Mouse (Mus musculus) right cerebral cortex, postnatal 36 days (tissue): ENCODE results near the gene Yjefn3.
A peak's percentile ranks its signal among the peaks of the same experiment; 100 is the strongest.

Experiments
- DNase-seq, 2 experiments: peaks; one replicate each; pipeline ENCODE4 v3.0.0; 2022; ENCODE audit warnings: low spot score in 2 of 2, mixed read lengths in 1 of 2

Gene Yjefn3

DNA sequence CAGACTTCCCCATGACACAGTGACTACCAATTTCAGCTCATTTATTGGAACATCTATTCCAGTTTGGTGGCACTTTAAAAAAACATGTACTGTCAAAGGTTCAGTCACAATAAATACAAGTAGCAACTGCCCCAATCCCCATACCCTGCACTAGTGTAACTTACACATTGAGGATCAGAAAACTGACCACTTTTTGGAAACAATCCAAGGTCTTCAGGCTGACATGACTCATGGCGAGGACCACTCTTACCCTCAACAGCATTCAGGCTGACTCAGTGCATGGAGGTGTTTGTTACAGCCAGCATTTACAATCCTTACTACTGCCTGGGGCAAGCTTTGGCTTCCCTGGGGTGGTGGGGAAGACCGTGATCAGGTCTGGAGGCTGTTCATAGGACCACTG, 4.6 kb upstream of the Yjefn3 start:
- no peak for DNase-seq

DNA sequence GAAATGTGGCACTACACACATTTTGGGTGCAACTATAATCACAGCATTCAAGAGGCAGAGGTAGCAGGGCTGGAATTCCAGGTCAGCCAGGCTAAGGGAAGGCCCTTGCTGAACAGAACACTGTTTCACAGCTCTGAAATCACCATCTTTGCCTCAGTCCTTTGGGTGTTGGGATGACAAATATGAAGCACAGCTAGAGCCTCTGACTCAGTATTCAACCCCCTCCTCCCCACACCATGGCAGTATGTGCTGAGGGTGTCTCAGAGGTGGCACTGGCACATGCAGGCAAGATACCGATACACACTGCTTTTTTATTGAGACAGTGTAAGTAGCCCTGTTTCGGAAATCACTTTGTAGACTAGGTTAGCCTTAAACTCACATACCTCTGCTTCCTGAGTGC, 3.7 kb upstream of the Yjefn3 start:
- no peak for DNase-seq

- no peak for DNase-seq
Measured at GRCm38 (mm10) chr8:69904096-69904495, 1.6 kb upstream of the Yjefn3 start.

DNA sequence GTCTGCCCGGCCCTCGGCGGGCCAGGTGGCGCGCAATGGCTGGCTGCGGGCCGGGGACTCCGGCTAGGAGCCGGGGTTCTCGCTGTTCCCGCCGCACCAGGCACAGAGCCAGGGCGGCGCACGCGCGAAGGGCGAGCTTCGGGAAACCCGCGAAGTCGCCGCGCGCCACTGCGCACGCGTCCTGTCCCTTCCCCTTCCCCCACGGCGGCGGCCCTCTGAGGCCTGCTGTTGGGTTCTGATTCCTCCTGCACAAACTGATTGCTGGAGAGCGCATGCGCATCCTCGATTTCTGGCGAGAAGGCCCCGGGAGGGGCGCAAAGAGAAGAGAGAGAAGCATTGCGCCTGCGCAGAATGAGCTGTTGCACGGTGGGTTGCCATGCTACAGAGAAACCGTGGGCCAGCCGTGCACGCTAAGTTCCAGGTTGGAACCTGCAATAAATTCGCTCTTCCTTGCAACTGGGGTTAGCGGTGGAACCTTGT, 591 bp upstream of the Yjefn3 start:
- DNase-seq: peak; percentile 99

- DNase-seq: peak; percentile 93 to 95
Measured at GRCm38 (mm10) chr8:69901484-69902162, 889 bp downstream of the Yjefn3 start.

DNA sequence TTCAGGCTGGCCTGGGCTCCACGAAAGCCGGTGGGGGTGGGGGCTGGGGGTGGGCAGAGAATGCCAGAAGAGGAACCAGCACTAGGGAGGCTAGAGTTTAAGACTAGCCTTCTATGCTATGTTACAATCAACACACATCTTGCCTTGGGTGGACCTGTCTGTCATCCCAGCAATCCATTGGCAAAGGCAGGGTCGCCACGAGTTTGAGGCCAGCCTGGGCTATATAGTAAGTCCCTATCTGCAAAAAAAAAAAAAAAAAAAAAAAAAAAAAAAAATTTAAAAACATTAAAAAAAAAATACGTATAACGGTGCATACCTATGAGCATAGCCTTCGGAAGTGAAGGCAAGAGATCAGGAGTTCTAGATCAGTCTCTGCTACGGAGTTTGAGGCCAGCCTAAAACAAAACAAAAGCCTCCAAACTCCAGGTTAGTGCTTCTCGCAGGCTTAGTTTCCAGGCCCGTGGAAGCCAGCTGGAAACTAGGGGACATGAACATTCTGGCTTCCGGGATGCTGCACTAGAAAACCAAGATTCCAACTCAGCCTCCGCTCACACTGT, 1.5 kb downstream of the Yjefn3 start:
- DNase-seq: no peak

DNA sequence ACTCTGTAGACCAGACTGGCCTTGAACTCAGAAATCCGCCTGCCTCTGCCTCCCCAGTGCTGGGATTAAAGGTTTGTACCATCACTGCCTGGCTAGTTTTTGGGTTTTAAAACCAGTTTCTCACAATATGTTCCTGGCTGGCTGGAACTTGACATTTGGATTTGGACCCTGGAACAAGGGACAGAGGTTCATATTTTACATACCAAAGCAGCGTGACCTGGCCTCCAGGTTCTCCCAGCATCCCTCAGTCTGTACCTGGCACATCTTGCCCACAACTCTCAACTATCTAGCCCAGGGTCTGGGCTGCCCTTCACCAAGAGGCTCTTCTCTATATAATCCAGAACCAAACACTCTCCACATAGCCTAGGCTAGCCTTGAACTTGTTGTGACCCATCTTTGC, 2.6 kb downstream of the Yjefn3 start:
- DNase-seq: no peak

DNA sequence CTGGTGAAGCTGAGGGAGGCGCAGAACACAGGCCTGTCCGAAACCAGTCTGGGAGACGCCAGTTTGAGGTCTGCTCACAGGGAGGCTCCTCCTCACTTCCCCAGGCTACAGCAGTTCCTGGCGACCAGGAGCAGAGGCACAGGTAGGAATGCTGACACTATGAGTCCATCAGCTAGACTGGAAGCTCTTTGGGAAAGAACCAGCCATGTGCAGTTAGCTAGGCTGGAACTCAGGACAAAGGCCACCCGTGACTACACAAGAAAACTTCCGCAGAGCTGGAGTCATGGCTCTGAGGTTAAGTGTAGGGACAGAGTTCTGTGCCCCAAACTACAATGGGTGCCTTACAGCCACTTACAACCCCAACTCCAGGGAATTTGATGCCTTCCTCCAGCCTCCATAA, 4.7 kb downstream of the Yjefn3 start:
- no peak for DNase-seq

GRCm38 (mm10) chr8:69895772-69896451, 6.6 kb downstream of the Yjefn3 start:
- DNase-seq: no peak

GRCm38 (mm10) chr8:69894836-69895332, 7.6 kb downstream of the Yjefn3 start:
- DNase-seq: no peak

GRCm38 (mm10) chr8:69893863-69894262, 8.6 kb downstream of the Yjefn3 start:
- DNase-seq: peak in 1 of 2 experiments; percentile 49

GRCm38 (mm10) chr8:69890813-69891241, 11.7 kb downstream of the Yjefn3 start:
- DNase-seq: peak; percentile 64 to 69

DNA sequence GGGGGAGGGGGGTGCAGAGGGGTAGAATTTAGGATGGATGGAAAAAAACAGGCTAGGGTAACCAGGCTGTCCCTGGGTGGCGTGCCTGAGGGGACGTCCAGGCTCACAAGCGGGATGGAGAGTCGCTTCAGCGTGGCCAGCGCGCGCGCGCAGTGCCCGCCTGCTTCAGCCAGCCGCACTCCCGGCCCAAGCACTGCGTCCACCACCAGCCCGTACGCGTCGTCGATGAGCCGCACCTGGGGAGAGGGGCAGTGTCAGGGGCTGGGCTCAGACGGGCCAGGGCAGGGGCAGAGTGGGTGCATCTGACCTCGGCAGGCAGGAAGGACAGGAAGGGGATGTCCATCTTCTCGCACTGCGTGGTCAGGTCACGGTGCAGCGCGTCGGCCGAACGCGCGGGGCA, 13.6 kb downstream of the Yjefn3 start:
- no peak for DNase-seq

DNA sequence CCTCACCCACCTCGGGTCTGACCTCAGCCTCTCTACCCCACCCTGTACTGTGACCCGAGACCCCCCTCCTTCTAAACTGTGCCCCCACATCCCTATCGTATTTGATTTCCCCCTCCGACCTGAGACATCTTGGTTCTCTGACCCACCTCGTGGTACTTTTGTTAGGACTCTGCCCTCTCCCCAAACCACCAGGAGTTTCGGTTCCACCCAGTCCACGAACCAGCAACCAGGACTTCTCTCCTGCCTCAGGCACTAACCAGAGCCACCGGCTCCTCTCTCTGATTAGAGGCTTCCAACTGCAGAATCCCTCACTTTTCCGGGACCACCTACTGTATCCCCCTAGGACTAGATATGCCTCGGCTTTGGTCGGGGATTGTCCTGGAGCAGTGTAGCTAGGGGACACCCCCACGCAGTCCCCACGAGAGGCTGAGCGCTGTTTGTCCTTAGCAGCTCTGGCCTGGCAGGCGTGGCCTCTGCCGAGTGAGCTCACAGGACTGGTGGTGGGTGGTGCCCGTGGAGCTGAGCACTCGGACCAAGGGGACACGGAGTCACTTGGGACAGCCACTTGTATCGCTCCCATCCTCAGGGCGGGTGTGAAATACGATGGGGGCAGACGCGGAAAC, 14.2 kb downstream of the Yjefn3 start:
- no peak for DNase-seq

DNA sequence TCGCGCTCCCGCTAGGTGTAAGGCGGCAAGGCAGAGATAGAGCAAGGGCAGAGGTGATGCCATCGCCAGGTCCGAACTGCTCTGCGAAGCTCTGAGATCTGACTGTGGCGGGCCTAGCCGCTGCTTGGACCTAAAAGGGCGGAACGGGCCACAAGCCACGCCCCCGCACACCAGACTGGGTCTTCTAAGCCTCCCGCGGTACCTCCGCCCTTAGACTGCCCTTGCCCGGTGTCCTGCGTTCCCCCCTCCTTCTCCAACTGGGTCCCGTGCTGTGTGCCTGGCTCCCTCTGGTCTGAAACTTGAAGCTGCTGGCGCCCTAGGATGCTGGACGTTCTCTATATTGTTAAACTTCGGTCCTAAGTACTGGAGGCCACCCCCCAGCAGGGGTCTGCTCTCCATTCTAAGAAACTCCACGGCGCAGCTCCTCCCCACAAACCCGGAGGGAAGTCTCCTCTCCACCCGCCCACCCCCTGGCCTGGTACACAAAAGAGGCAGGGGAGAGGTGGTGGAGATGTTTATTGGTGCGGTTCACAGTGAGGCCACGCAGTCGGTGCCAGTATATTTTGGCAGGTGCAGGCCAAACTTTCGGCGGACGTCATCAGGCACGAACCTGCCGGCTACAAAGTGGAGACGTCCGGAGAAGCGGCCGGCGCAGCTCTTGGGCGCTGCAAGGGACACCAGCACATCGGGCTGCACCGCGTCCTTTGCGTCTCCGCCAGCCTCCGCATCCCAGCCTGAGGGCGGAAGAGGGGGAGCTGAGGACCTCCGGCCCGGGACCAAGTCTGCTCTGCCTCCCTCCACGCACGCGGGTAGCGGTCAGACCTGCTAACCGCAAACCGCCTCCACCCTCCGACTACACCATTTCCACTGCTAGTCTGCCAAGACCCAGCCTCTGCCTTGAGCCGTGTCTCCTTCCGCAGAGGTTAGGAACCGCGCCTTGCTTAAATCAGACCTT, 14.9 kb downstream of the Yjefn3 start, which contains the start of gene Cilp2:
TSS of gene Cilp2 (minus strand) at position 399 of the 955 bp plus-strand sequence.
- DNase-seq: no peak

- no peak for DNase-seq
Measured at GRCm38 (mm10) chr8:69884141-69884540, 18.4 kb downstream of the Yjefn3 start.

DNA sequence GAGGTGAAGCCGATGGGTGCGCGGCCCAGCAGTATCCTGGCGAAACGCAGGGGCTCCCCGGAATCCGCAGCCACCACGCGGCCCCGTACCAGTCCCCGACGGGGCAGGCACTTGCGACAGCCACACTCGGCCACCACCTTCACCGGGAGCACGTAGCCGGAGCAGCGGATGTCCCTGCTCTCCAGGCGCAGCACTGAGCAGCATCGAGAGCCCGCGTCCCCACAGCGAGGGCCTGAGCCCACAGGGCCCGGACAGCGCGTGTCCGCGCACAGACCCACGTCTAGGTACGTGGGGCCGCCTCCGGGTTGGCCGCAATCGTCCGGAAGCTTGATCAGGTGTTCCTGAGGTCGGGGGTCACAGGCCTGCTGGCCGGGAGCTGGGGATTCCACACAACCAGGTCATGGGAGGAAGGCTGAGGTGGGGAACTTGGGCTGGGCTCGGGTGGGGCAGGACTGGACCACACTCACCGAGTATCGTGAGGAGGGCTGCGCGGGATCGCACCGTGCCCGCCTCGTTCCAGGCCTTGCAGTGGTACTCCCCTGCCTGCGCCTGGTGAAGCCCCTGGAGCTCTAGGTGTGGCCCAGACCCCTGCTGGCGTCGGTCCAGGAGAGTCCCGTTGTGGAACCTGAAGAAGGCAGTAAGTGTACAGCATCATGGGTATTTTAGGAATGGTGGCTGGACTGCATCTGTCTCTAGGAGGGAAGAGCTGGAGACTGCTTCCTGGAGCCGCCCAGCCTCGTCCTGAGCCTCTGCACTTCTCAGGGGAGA, 19.5 kb downstream of the Yjefn3 start:
- no peak for DNase-seq

DNA sequence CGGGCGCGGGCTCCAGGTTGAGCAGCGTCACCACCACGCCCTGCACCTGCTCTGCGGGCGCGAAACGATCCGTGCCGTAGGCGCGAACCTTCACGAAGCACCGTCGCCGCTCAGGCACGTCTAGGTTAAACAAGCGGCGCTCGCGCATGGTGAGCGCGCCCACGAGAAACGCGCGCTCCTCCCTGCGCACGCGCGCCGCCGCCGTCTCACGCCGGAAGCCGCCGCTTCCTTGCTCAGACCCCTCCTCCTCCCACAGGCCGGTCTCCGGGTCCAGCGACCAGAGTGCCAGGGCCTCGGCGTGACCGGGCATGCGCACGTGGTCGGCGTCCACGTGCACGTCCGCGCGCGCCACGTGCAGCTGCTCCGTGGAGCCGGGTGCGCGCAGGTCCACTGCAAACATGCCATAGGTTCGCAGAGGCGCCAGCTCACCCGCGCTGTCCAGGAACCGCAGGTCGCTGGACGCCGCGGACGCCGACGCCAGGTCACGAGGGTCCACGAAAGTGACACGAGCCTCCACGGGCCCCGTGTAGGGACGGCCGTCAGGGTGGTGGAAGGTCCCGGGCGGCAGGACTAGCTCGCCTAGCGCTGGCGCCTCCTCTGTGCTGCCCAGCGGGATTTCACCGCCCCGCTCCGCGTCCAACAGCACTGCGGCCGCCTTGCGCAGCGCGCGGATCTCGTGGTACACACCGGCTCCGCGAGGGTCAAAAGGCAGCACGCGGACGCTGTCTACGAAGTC, 20.3 kb downstream of the Yjefn3 start:
- DNase-seq: peak in 1 of 2 experiments; percentile 45

DNA sequence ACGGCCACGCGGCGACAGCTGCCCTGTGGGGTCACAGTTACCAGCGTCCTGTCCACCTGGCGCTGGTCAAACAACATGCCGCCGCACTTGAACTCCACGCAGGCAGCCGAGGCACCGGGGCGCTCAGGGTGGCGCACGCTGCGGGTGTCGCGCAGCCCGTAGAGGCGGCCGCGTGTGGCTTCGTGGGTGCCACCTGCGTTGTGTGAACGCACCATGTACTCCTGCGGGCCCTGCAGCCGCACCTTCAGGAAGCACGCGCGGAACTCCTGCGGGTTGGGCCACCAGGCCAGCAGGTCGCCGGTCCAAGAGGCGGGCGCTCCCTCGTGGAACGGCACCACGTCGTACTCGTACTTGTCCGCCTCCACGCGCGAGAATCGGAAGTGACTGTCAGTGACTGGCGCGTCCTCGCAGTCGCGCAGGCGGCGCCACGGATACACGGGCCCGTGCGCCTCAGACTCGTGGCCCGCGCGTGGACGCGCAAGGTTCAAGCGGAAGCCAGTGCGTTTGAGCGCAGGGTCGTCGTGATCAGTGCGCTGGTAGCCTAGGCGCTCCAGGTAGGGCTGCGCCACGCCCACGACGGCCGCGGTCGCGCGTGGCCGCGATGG, 21.1 kb downstream of the Yjefn3 start:
- DNase-seq: no peak
